Mouse (Mus musculus) lung, postnatal 0 days (tissue): ENCODE measurements at regions not wholly inside any gene's neighbourhood (a gene's known extent, or its start where the extent isn't known, plus 50 kb on each side); places are given as distances from the start of the nearest gene placed in this dataset.

Experiments
- ATAC-seq: fragments of 200-750 bp; cut with Nextera tagmentation; 2 replicates; pipeline ENCODE4 v1.8.0; 2017; ENCODE audit warnings: moderate library complexity
- DNase-seq: peaks from one replicate; pipeline ENCODE4 v3.0.0-alpha.2; 2016; ENCODE audit warnings: low spot score
- H3K27ac ChIP-seq: fragments of 300-500 bp; sonication (generic); 2 replicates; pipeline ENCODE4 v1.5.1; 2014; ENCODE audit warnings: antibody characterized with exemption, mild to moderate bottlenecking, low read length, mixed read lengths
- H3K27me3 ChIP-seq: fragments of 300-500 bp; sonication (generic); replicated peaks from 2 replicates; pipeline ENCODE4 v1.6.1; 2014; ENCODE audit warnings: low read length, mixed read lengths; ENCODE audit not compliant: insufficient read depth
- H3K36me3 ChIP-seq: fragments of 300-500 bp; sonication (generic); 2 replicates; pipeline ENCODE4 v1.6.1; 2014; ENCODE audit warnings: low read length, mixed read lengths; ENCODE audit not compliant: insufficient read depth
- H3K4me1 ChIP-seq: fragments of 300-500 bp; sonication (generic); 2 replicates; pipeline ENCODE4 v1.6.1; 2014; ENCODE audit warnings: antibody characterized with exemption, low read depth, low read length, mixed read lengths; ENCODE audit not compliant: insufficient read depth
- H3K4me2 ChIP-seq: fragments of 300-500 bp; sonication (generic); replicated peaks from 2 replicates; pipeline ENCODE4 v1.6.1; 2014; ENCODE audit warnings: low read depth, mild to moderate bottlenecking, low read length, moderate library complexity, mixed read lengths
- H3K4me3 ChIP-seq: fragments of 300-500 bp; sonication (generic); 2 replicates; pipeline ENCODE4 v1.5.1; 2014; ENCODE audit warnings: low read depth, low read length
- H3K9ac ChIP-seq: fragments of 300-500 bp; sonication (generic); replicated peaks from 2 replicates; pipeline ENCODE4 v1.6.1; 2014; ENCODE audit warnings: low read depth, mild to moderate bottlenecking
- H3K9me3 ChIP-seq: fragments of 300-500 bp; sonication (generic); 2 replicates; pipeline ENCODE4 v1.6.1; 2016; ENCODE audit warnings: low read length, mixed read lengths
- CTCF ChIP-seq: IDR thresholded peaks from 2 replicates; pipeline ENCODE4 v1.5.1; 2016; ENCODE audit warnings: antibody characterized with exemption, mild to moderate bottlenecking
- EP300 ChIP-seq: IDR thresholded peaks from 2 replicates; pipeline ENCODE4 v1.6.1; 2016; ENCODE audit warnings: antibody characterized with exemption, mild to moderate bottlenecking, control low read depth
- WGBS: fragments of 180-500 bp; shearing (Covaris S2); extraction: QIAGEN DNeasy Blood & Tissue Kit; methylation state at CpG from one replicate; pipeline ENCODE4 v1.1.7; 2014; 5-methylcytosine and 5-hydroxymethylcytosine counted together

DNA sequence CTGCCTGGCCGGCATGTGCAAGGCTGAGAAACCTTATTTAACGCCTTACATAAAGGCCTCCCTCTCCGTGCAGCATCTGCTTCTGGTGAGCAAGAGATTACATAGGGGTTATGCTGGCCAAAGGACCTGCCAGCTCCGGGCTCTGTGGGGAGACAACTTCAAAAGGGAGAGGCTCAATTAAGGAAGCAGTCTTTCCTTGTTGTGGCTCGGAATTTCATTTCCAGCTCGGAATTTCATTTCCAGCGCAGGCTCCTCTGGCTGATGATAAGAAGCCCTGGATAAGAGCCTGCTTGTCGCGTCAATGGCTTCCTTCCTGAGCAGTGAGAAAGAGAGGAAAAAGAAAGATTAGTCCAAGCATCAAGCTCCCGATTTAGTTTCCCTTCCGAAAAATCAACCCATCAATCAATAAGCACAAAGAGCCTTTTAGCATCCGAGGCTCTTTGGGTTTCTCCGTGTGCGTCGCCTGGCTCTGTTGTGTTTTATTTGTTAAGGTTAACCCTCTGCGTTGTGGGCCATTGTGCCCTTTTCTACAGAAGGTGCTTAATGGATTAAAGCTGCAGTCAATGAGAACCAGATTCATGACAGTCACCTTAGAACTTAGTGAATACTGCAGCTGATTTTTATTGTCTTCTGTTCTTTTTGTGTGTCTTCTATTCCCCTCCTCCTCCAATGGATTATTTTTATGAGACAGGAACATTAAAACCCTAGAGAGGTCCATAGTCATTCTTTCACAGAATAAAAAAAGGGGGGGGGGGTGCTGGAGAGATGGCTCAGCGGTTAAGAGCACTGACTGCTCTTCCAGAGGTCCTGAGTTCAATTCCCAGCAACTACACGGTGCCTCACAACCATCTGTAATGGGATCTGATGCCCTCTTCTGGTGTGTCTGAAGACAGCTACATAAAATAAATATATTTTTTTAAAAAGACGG, 218.3 kb downstream of the Myo1b start:
- ATAC-seq (no peak), DNase-seq (peak; percentile 25)
- Histone ChIP-seq H3K4me3 (no peak overlapping the region), H3K27me3 (no peaks in the 10 kb centered on the region), H3K27ac (no peak overlapping the region), H3K4me2 (peak overlapping the region; percentile 36), H3K4me1 (no peaks in the 10 kb centered on the region), H3K9me3 (no peaks in the 10 kb centered on the region), H3K36me3 (no peaks in the 10 kb centered on the region), H3K9ac (no peak overlapping the region)
- WGBS: 18% methylated on average over 19 of the region's 19 CpGs
- TF ChIP-seq CTCF (no peak), EP300 (no peak)

DNA sequence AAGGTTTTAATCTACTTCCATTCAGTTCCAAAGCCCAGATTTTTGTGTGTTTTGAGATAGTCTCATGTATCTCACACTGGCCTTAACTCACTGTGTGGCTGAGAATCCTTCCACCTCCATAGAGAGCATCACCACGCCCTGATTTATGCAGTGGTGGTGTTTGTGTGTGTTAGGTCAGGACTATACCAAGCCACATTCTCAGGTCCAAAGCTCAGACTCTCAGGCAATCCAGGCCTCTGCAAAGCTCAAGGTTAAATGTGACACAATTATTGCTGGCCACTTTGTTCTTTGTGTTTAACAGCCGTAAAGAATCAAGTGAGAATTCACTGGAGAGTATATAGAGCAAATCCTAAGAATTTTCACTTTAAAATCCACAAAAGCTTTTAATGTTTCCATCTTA, 218.2 kb upstream of the Nabp1 start:
- WGBS: 87% methylated on average over 2 of the region's 2 CpGs
- Histone ChIP-seq H3K27me3 (no peaks in the 10 kb centered on the region), H3K4me3 (no peak overlapping the region), H3K27ac (no peak overlapping the region), H3K4me1 (no peaks in the 10 kb centered on the region), H3K9ac (no peak overlapping the region), H3K4me2 (no peak overlapping the region), H3K9me3 (no peaks in the 10 kb centered on the region), H3K36me3 (no peaks in the 10 kb centered on the region)
- TF ChIP-seq EP300 (no peak), CTCF (no peak)
- ATAC-seq (no peak), DNase-seq (no peak)

DNA sequence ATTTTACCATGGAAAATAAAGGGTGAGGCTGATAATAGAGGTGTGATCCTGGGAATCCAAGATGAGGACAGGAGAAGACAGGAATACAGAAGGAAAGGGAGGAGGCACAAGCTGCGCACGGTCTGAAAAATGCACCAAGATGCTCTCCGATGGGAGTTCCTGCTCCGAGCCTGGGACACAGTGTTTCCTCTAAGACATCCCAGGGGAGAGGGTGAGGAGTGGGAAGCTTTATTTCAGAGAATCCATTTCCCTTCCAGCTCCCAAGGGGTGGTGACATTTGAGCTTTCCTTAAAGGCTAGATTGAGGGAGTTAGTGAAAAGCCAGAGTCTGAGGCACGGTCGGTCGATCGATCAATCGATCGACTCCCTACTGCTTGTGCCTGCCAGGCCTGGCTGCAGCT, 212.7 kb upstream of the Nabp1 start:
- peak; percentile 45; the same call in 1 of the 2 replicates for TF ChIP-seq EP300
- TF ChIP-seq CTCF: no peak
- WGBS: 90% methylated on average over 10 of the region's 10 CpGs
- peak; percentile 18 for DNase-seq

DNA sequence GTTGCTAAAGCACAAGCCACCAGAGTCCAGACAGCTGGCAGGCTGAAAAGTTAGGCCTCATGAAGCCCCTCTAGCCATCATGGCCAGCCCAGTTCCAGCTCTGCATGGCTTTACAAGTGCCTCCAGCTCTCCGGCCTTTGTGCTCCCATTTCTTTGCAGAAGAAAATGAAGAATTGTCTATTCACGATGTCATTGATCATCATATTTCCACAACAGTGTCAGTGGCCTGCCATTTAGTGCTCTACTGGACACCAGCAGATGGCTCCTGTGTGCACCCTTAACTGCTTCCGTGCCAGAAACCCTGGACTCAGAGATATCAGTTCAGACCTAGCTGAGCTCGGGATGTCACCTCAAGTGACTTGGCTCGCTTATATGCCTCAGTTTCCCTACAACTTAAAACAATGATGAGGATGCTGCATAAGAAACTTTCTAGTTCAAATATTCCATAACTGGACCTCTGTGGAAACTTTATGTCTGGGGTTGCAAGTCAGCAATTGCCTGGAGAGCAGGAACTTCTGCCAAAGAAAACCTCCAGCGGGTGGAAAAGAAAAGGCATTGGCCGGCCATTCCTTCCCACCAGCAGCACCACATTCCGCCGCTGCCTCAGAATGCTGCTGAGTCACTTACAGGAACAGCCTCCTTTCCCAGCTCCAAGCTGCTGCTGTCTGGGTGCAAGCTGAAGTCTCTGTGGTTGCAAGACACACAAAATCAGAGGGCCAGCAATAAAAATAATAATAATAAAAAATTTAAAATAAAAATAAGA, 211.4 kb upstream of the Nabp1 start:
- no peak overlapping the region for H3K4me2 ChIP-seq
- no peak overlapping the region for H3K9ac ChIP-seq
- TF ChIP-seq CTCF: peak; percentile 32
- no peak for TF ChIP-seq EP300
- no peaks in the 10 kb centered on the region for H3K27me3 ChIP-seq
- H3K27ac ChIP-seq: no peak overlapping the region; the same call in 1 of the 2 replicates
- no peak overlapping the region for H3K4me3 ChIP-seq
- peak; percentile 74 for DNase-seq
- peak; percentile 54 for ATAC-seq
- H3K36me3 ChIP-seq: no peaks in the 10 kb centered on the region
- no peaks in the 10 kb centered on the region for H3K9me3 ChIP-seq
- no peaks in the 10 kb centered on the region for H3K4me1 ChIP-seq
- WGBS: 46% methylated on average over 9 of the region's 9 CpGs

More for the DNA sequence above, 212.7 kb upstream of the Nabp1 start:
- peak; percentile 52 for ATAC-seq
- no peak overlapping the region for H3K4me3 ChIP-seq
- H3K4me2 ChIP-seq: no peak overlapping the region
- no peaks in the 10 kb centered on the region for H3K4me1 ChIP-seq
- H3K27ac ChIP-seq: no peak overlapping the region
- no peak overlapping the region for H3K9ac ChIP-seq
- no peaks in the 10 kb centered on the region for H3K36me3 ChIP-seq
- no peaks in the 10 kb centered on the region for H3K27me3 ChIP-seq
- H3K9me3 ChIP-seq: no peaks in the 10 kb centered on the region

- Histone ChIP-seq H3K27me3 (no peaks in the 10 kb centered on the region), H3K9me3 (no peaks in the 10 kb centered on the region), H3K27ac (no peak overlapping the region), H3K4me2 (no peak overlapping the region), H3K9ac (no peak overlapping the region), H3K36me3 (no peaks in the 10 kb centered on the region), H3K4me1 (no peaks in the 10 kb centered on the region), H3K4me3 (no peak overlapping the region)
- no peak for ATAC-seq
- DNase-seq: no peak
- 74% methylated on average over 5 of the region's 5 CpGs for WGBS
- TF ChIP-seq CTCF (no peak), EP300 (no peak)
These were observed 210.7 kb upstream of the Nabp1 start for GRCm38 (mm10) chr1:51688946-51689345.

- Histone ChIP-seq H3K4me1 (no peaks in the 10 kb centered on the region), H3K4me3 (no peak overlapping the region), H3K27me3 (no peaks in the 10 kb centered on the region), H3K9me3 (no peaks in the 10 kb centered on the region), H3K9ac (no peak overlapping the region), H3K4me2 (no peak overlapping the region), H3K27ac (no peak overlapping the region), H3K36me3 (no peaks in the 10 kb centered on the region)
- WGBS: 24% methylated on average over 1 of the region's 1 CpGs
- DNase-seq (no peak), ATAC-seq (no peak)
- no peak for TF ChIP-seq CTCF
- no peak for TF ChIP-seq EP300
These were observed 210.0 kb upstream of the Nabp1 start for GRCm38 (mm10) chr1:51688224-51688545.
